Mouse (Mus musculus) hindbrain, embryonic 11.5 days (tissue): Measurements from ENCODE around the gene Ctdsp1. TPM values are rescaled to one million over a fixed set of nuclear protein-coding genes. Genes with fewer than 3 reads are reported as not detected.

Experiments
- ATAC-seq: fragments of 200-750 bp; cut with Nextera tagmentation; 2 replicates; pipeline ENCODE4 v1.8.0; 2017; ENCODE audit warnings: mild to moderate bottlenecking, moderate TSS enrichment, moderate library complexity; ENCODE audit not compliant: low FRiP score
- DNase-seq: peaks from one replicate; pipeline ENCODE4 v3.0.0-alpha.2; 2015; ENCODE audit warnings: low spot score
- H3K27ac ChIP-seq: fragments of 300-500 bp; sonication (generic); 2 replicates; pipeline ENCODE4 v1.5.1; 2014; ENCODE audit warnings: mild to moderate bottlenecking, low read depth, low read length
- H3K27me3 ChIP-seq: fragments of 300-500 bp; sonication (generic); 2 replicates; pipeline ENCODE4 v1.6.1; 2014; ENCODE audit warnings: mild to moderate bottlenecking, low read length, moderate library complexity, mixed read lengths; ENCODE audit not compliant: control insufficient read depth, insufficient read depth
- H3K36me3 ChIP-seq: fragments of 300-500 bp; sonication (generic); 2 replicates; pipeline ENCODE4 v1.6.1; 2014; ENCODE audit warnings: mild to moderate bottlenecking, low read length, moderate library complexity, mixed read lengths; ENCODE audit not compliant: control insufficient read depth, insufficient read depth
- H3K4me1 ChIP-seq: fragments of 300-500 bp; sonication (generic); replicated peaks from 2 replicates; pipeline ENCODE4 v1.6.1; 2014; ENCODE audit warnings: low read length, mixed read lengths; ENCODE audit not compliant: control insufficient read depth, insufficient read depth
- H3K4me2 ChIP-seq: fragments of 300-500 bp; sonication (generic); replicated peaks from 2 replicates; pipeline ENCODE4 v1.6.1; 2014; ENCODE audit warnings: mild to moderate bottlenecking, low read depth, low read length
- H3K4me3 ChIP-seq: fragments of 300-500 bp; sonication (generic); 2 replicates; pipeline ENCODE4 v1.5.1; 2014; ENCODE audit warnings: low read depth, low read length
- H3K9ac ChIP-seq: fragments of 300-500 bp; sonication (generic); 2 replicates; pipeline ENCODE4 v1.6.1; 2014; ENCODE audit warnings: low read depth, low read length
- H3K9me3 ChIP-seq: fragments of 300-500 bp; sonication (generic); 2 replicates; pipeline ENCODE4 v1.6.1; 2016; ENCODE audit warnings: low read length; ENCODE audit not compliant: control insufficient read depth
- WGBS: fragments of 180-500 bp; shearing (Covaris S2); extraction: QIAGEN DNeasy Blood & Tissue Kit; methylation state at CpG from one replicate; pipeline ENCODE4 v1.1.7; 2014; 5-methylcytosine and 5-hydroxymethylcytosine counted together
- polyA plus RNA-seq: library from polyadenylated mRNA; unstranded; fragments of >200 nt; fragmentation: Nextera tagmentation; extraction: Ambion mirVana; gene quantifications from 2 replicates; pipeline ENCODE4 v1.2.1, GENCODE M21; 2014

Ctdsp1 gene
- polyA plus RNA-seq, 1 experiment from 2014 or later = 42.0 TPM

- 35% methylated on average over 4 of the region's 4 CpGs for WGBS
- Histone ChIP-seq H3K9me3 (no peaks in the 10 kb centered on the region), H3K4me3 (no peak overlapping the region), H3K36me3 (no peaks in the 10 kb centered on the region), H3K9ac (no peak overlapping the region), H3K27ac (no peak overlapping the region), H3K27me3 (no peaks in the 10 kb centered on the region), H3K4me1 (no peaks in the 10 kb centered on the region), H3K4me2 (no peak overlapping the region)
- no peak for ATAC-seq
- peak; percentile 15 for DNase-seq
Observed at GRCm38 (mm10) chr1:74415143-74415542, 23.8 kb downstream of the Ctdsp1 start.

- 79% methylated on average over 17 of the region's 17 CpGs for WGBS
- H3K9ac ChIP-seq = no peak overlapping the region
- H3K9me3 ChIP-seq = no peaks in the 10 kb centered on the region
- H3K27me3 ChIP-seq = no peaks in the 10 kb centered on the region
- no peak overlapping the region for H3K4me3 ChIP-seq
- H3K4me1 ChIP-seq = no peaks in the 10 kb centered on the region
- H3K27ac ChIP-seq = no peak overlapping the region
- no peaks in the 10 kb centered on the region for H3K36me3 ChIP-seq
- DNase-seq (no peak), ATAC-seq (no peak)
- H3K4me2 ChIP-seq = no peak overlapping the region
Observed at GRCm38 (mm10) chr1:74418747-74419439, 27.6 kb downstream of the Ctdsp1 start.

- no peak for DNase-seq
- ATAC-seq = no peak
- no peak overlapping the region for H3K4me2 ChIP-seq
- WGBS = 70% methylated on average over 9 of the region's 9 CpGs
- no peak overlapping the region for H3K9ac ChIP-seq
- H3K9me3 ChIP-seq = no peaks in the 10 kb centered on the region
- H3K4me3 ChIP-seq = no peak overlapping the region
- no peaks in the 10 kb centered on the region for H3K4me1 ChIP-seq
- no peaks in the 10 kb centered on the region for H3K27me3 ChIP-seq
- H3K36me3 ChIP-seq = no peaks in the 10 kb centered on the region
- H3K27ac ChIP-seq = no peak overlapping the region
Observed at GRCm38 (mm10) chr1:74419440-74419794, 28.1 kb downstream of the Ctdsp1 start.

- peak; percentile 17 for DNase-seq
- Histone ChIP-seq H3K27ac (no peak overlapping the region), H3K9me3 (no peaks in the 10 kb centered on the region), H3K4me1 (no peaks in the 10 kb centered on the region), H3K4me2 (no peak overlapping the region), H3K9ac (no peak overlapping the region), H3K27me3 (no peaks in the 10 kb centered on the region), H3K36me3 (no peaks in the 10 kb centered on the region), H3K4me3 (no peak overlapping the region)
- ATAC-seq = no peak
- WGBS = 24% methylated on average over 8 of the region's 8 CpGs
Observed at GRCm38 (mm10) chr1:74423147-74423546, 31.8 kb downstream of the Ctdsp1 start.

- H3K36me3 ChIP-seq = no peaks in the 10 kb centered on the region
- no peaks in the 10 kb centered on the region for H3K9me3 ChIP-seq
- no peaks in the 10 kb centered on the region for H3K27me3 ChIP-seq
- no peak overlapping the region for H3K4me2 ChIP-seq
- DNase-seq (no peak), ATAC-seq (no peak)
- 81% methylated on average over 7 of the region's 7 CpGs for WGBS
- no peak overlapping the region for H3K27ac ChIP-seq
- H3K4me3 ChIP-seq = no peak overlapping the region
- no peak overlapping the region for H3K9ac ChIP-seq
- no peaks in the 10 kb centered on the region for H3K4me1 ChIP-seq
Observed at GRCm38 (mm10) chr1:74425845-74426244, 34.5 kb downstream of the Ctdsp1 start.

GRCm38 (mm10) chr1:74433220-74433619 lies 41.9 kb downstream of the Ctdsp1 start:
- Histone ChIP-seq H3K27me3 (no peaks in the 10 kb centered on the region), H3K9ac (no peak overlapping the region), H3K4me3 (no peak overlapping the region), H3K36me3 (peaks cover 2% of the 10 kb centered on the region; the same call in 1 of the 2 replicates), H3K9me3 (no peaks in the 10 kb centered on the region), H3K4me2 (no peak overlapping the region), H3K4me1 (no peaks in the 10 kb centered on the region), H3K27ac (no peak overlapping the region)
- WGBS = 90% methylated on average over 6 of the region's 6 CpGs
- no peak for DNase-seq
- ATAC-seq = no peak

GRCm38 (mm10) chr1:74434596-74434995 lies 43.3 kb downstream of the Ctdsp1 start:
- Histone ChIP-seq H3K27me3 (no peaks in the 10 kb centered on the region), H3K4me3 (no peak overlapping the region), H3K36me3 (peaks cover 2% of the 10 kb centered on the region; the same call in 1 of the 2 replicates), H3K27ac (no peak overlapping the region), H3K9me3 (no peaks in the 10 kb centered on the region), H3K9ac (no peak overlapping the region), H3K4me2 (no peak overlapping the region), H3K4me1 (no peaks in the 10 kb centered on the region)
- WGBS = 75% methylated on average over 5 of the region's 5 CpGs
- DNase-seq (no peak), ATAC-seq (no peak)

GRCm38 (mm10) chr1:74435563-74435962 lies 44.3 kb downstream of the Ctdsp1 start:
- no peak overlapping the region for H3K27ac ChIP-seq
- H3K4me1 ChIP-seq = no peaks in the 10 kb centered on the region
- DNase-seq (no peak), ATAC-seq (no peak)
- H3K9ac ChIP-seq = no peak overlapping the region
- H3K36me3 ChIP-seq = peaks cover 2% of the 10 kb centered on the region; the same call in 1 of the 2 replicates
- no peak overlapping the region for H3K4me2 ChIP-seq
- no peaks in the 10 kb centered on the region for H3K9me3 ChIP-seq
- WGBS = 89% methylated on average over 6 of the region's 6 CpGs
- H3K27me3 ChIP-seq = no peaks in the 10 kb centered on the region
- H3K4me3 ChIP-seq = no peak overlapping the region

- no peaks in the 10 kb centered on the region for H3K27me3 ChIP-seq
- no peaks in the 10 kb centered on the region for H3K4me1 ChIP-seq
- H3K27ac ChIP-seq = no peak overlapping the region
- no peak overlapping the region for H3K4me3 ChIP-seq
- no peak overlapping the region for H3K9ac ChIP-seq
- no peak for ATAC-seq
- no peak overlapping the region for H3K4me2 ChIP-seq
- DNase-seq = no peak
- no peaks in the 10 kb centered on the region for H3K9me3 ChIP-seq
- 88% methylated on average over 8 of the region's 8 CpGs for WGBS
- H3K36me3 ChIP-seq = peaks cover 5% of the 10 kb centered on the region; the same call in 1 of the 2 replicates
Observed at GRCm38 (mm10) chr1:74437702-74438427, 46.6 kb downstream of the Ctdsp1 start.
